Mouse (Mus musculus) liver, embryonic 14.5 days (tissue): ENCODE measurements at regions not wholly inside any gene's neighbourhood (a gene's known extent, or its start where the extent isn't known, plus 50 kb on each side); places are given as distances from the start of the nearest gene placed in this dataset.

Experiments used
- ATAC-seq: fragments of 200-750 bp; cut with Nextera tagmentation; 2 replicates; pipeline ENCODE4 v1.8.0; 2017; ENCODE audit warnings: moderate number of reproducible peaks, mild to moderate bottlenecking, moderate library complexity; ENCODE audit not compliant: insufficient read depth
- DNase-seq, 3 experiments: peaks; one replicate each; pipeline ENCODE4 v3.0.0-alpha.2; 2012 to 2013; ENCODE audit warnings: low read depth in 3 of 3, low spot score in 3 of 3
- H3K27ac ChIP-seq: fragments of 300-500 bp; sonication (generic); 2 replicates; pipeline ENCODE4 v1.5.1; 2014; ENCODE audit warnings: moderate library complexity, mild to moderate bottlenecking, control low read depth, inconsistent platforms
- H3K27me3 ChIP-seq: fragments of 300-500 bp; sonication (generic); 2 replicates; pipeline ENCODE4 v1.6.1; 2014; ENCODE audit warnings: mild to moderate bottlenecking, low read length, moderate library complexity; ENCODE audit not compliant: control insufficient read depth, insufficient read depth
- H3K36me3 ChIP-seq: fragments of 300-500 bp; sonication (generic); replicated peaks from 2 replicates; pipeline ENCODE4 v1.6.1; 2014; ENCODE audit warnings: low read depth; ENCODE audit not compliant: control insufficient read depth, insufficient read depth
- H3K4me1 ChIP-seq, 2 experiments: fragments of 200-500 bp in 1 of 2; fragments of 300-500 bp in 1 of 2; sonication (generic) in 1 of 2; replicated peaks; 2 replicates each; pipeline ENCODE4 v1.6.1; 2012 to 2014; ENCODE audit warnings: antibody characterized with exemption in 1 of 2, inconsistent platforms in 1 of 2, low read length in 1 of 2; ENCODE audit not compliant: control insufficient read depth in 2 of 2, insufficient read depth in 2 of 2
- H3K4me2 ChIP-seq: fragments of 300-500 bp; sonication (generic); 2 replicates; pipeline ENCODE4 v1.6.1; 2014; ENCODE audit warnings: low read depth, mild to moderate bottlenecking, control low read depth, moderate library complexity
- H3K4me3 ChIP-seq, 2 experiments: fragments of 200-500 bp in 1 of 2; fragments of 300-500 bp in 1 of 2; sonication (generic) in 1 of 2; 2 replicates each; pipeline ENCODE4 v1.5.1; 2012 to 2014; ENCODE audit warnings: low read depth in 2 of 2, low read length in 2 of 2, mild to moderate bottlenecking in 2 of 2, control low read depth in 1 of 2, inconsistent platforms in 1 of 2, moderate library complexity in 1 of 2; ENCODE audit not compliant: insufficient read depth in 1 of 2
- H3K9ac ChIP-seq: fragments of 300-500 bp; sonication (generic); replicated peaks from 2 replicates; pipeline ENCODE4 v1.6.1; 2014; ENCODE audit warnings: mild to moderate bottlenecking, control low read depth, moderate library complexity
- H3K9me3 ChIP-seq: fragments of 300-500 bp; sonication (generic); 2 replicates; pipeline ENCODE4 v1.6.1; 2016; ENCODE audit warnings: low read length, mixed read lengths; ENCODE audit not compliant: control insufficient read depth
- CTCF ChIP-seq: IDR thresholded peaks from 2 replicates; pipeline ENCODE4 v1.5.1; 2016; ENCODE audit warnings: antibody characterized with exemption, low read depth, control low read depth
- EP300 ChIP-seq: IDR thresholded peaks from 2 replicates; pipeline ENCODE4 v1.6.1; 2016; ENCODE audit warnings: antibody characterized with exemption, low read depth
- WGBS: fragments of 180-500 bp; shearing (Covaris S2); extraction: QIAGEN DNeasy Blood & Tissue Kit; methylation state at CpG from one replicate; pipeline ENCODE4 v1.1.7; 2014; ENCODE audit not compliant: insufficient replicate concordance; 5-methylcytosine and 5-hydroxymethylcytosine counted together

GRCm38 (mm10) chr5:75738445-75738844 lies 163.7 kb downstream of the Kit start:
- TF ChIP-seq CTCF = no peak
- no peak for TF ChIP-seq EP300
- no peak overlapping the region for H3K27ac ChIP-seq
- no peak overlapping the region for H3K4me3 ChIP-seq
- H3K9me3 ChIP-seq = no peaks in the 10 kb centered on the region
- WGBS = 79% methylated on average over 2 of the region's 2 CpGs
- no peak for DNase-seq
- no peaks in the 10 kb centered on the region for H3K36me3 ChIP-seq
- no peaks in the 10 kb centered on the region for H3K27me3 ChIP-seq
- H3K4me2 ChIP-seq = no peak overlapping the region
- ATAC-seq = no peak
- H3K9ac ChIP-seq = no peak overlapping the region
- no peaks in the 10 kb centered on the region for H3K4me1 ChIP-seq

DNA sequence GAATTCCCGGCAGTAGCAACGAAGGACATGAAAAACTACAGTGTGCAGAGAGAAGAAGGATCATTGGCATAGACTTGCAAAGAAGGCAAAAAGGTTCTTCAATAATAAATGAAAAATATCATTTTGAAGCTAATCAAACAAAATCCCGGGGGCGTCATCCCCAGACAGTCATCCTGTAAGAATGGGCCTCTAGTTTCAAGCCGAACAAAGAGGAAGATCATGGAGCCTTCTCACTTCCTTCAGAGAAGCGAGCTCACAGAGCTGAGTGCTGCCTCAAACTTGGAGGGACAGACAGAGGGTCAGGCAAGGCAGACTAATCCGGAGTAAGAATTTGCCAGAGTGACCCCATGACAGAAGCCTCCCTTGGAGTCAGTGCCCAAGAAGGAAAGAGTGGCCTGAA lies 163.0 kb downstream of the Kit start:
- Histone ChIP-seq H3K4me3 (no peak overlapping the region), H3K9me3 (no peaks in the 10 kb centered on the region), H3K9ac (no peak overlapping the region), H3K4me2 (no peak overlapping the region), H3K4me1 (no peaks in the 10 kb centered on the region), H3K27me3 (no peaks in the 10 kb centered on the region), H3K27ac (no peak overlapping the region), H3K36me3 (no peaks in the 10 kb centered on the region)
- 65% methylated on average over 7 of the region's 7 CpGs for WGBS
- TF ChIP-seq EP300 (no peak), CTCF (no peak)
- ATAC-seq = no peak
- no peak for DNase-seq

- Histone ChIP-seq H3K9ac (no peak overlapping the region), H3K9me3 (no peaks in the 10 kb centered on the region), H3K4me2 (no peak overlapping the region), H3K27ac (no peak overlapping the region), H3K4me1 (peaks cover 0 to 3% of the 10 kb centered on the region in 2 experiments; a peak in 2 of 4 replicates), H3K36me3 (no peaks in the 10 kb centered on the region), H3K27me3 (no peaks in the 10 kb centered on the region), H3K4me3 (no peak overlapping the region)
- DNase-seq (no peak), ATAC-seq (no peak)
- TF ChIP-seq CTCF (peak; percentile 78), EP300 (no peak)
Observed at GRCm38 (mm10) chr5:75736318-75736717, 161.6 kb downstream of the Kit start.

DNA sequence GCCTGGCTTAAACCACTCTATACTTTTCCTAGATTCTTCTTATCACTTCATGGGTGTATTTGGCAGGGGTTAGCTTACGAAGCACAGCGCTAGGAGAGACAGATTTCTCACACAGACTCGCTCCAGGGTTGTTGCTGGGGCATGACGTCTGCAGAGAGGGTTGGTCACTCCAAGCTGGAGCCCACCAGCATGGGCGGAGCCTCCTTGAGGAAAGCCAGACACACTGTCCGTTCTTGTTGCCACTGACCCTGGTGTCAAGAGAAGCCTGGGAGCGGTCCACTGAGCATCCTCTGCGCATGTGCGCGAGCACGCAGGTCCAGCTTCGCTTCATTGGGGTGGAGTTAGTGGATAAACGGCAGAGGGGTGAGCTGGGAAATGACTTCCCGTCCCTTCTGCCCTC lies 159.8 kb downstream of the Kit start:
- ATAC-seq = no peak
- no peak overlapping the region for H3K4me2 ChIP-seq
- no peak overlapping the region for H3K27ac ChIP-seq

DNA sequence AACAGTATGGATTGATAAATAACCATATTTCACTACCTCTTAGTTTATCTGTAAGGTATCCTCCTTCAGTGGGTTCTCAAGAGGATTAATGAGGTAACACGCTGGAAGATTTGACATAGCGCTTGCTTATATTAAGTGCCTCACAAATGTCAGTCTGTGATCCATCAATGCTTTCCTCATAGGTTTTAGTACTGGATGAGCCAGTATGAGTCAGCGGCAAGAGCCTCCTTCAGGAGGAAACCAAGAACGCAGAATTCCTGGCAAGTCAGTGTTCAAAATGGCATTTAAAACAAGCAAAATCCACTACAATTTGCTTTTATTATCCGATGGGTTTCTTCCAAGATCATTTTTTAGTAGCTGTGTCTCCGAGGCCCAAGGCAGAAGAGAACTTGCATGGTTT lies 159.3 kb downstream of the Kit start:
- Histone ChIP-seq H3K4me2 (no peak overlapping the region), H3K27me3 (no peaks in the 10 kb centered on the region), H3K4me3 (no peak overlapping the region), H3K27ac (no peak overlapping the region), H3K36me3 (no peaks in the 10 kb centered on the region), H3K9ac (no peak overlapping the region), H3K4me1 (peaks cover 0 to 7% of the 10 kb centered on the region in 2 experiments; a peak in 2 of 4 replicates), H3K9me3 (no peaks in the 10 kb centered on the region)
- DNase-seq (no peak), ATAC-seq (no peak)
- 78% methylated on average over 6 of the region's 6 CpGs for WGBS
- no peak for TF ChIP-seq CTCF
- no peak for TF ChIP-seq EP300

More for the DNA sequence above, 159.8 kb downstream of the Kit start:
- H3K36me3 ChIP-seq = no peaks in the 10 kb centered on the region
- H3K27me3 ChIP-seq = no peaks in the 10 kb centered on the region
- 81% methylated on average over 14 of the region's 14 CpGs for WGBS
- H3K4me3 ChIP-seq = no peak overlapping the region
- TF ChIP-seq EP300 (no peak), CTCF (no peak)
- DNase-seq = no peak
- H3K9ac ChIP-seq = no peak overlapping the region
- no peaks in the 10 kb centered on the region for H3K9me3 ChIP-seq
- H3K4me1 ChIP-seq = peaks cover 0 to 7% of the 10 kb centered on the region in 2 experiments; a peak in 2 of 4 replicates

- H3K27ac ChIP-seq = no peak overlapping the region
- no peak for ATAC-seq
- WGBS = 36% methylated on average over 4 of the region's 4 CpGs
- no peak for TF ChIP-seq CTCF
- TF ChIP-seq EP300 = no peak
- H3K4me3 ChIP-seq = no peak overlapping the region
- no peaks in the 10 kb centered on the region for H3K36me3 ChIP-seq
- H3K27me3 ChIP-seq = no peaks in the 10 kb centered on the region
- no peak overlapping the region for H3K9ac ChIP-seq
- peaks cover 0 to 9% of the 10 kb centered on the region in 2 experiments; a peak in 2 of 4 replicates for H3K4me1 ChIP-seq
- H3K9me3 ChIP-seq = no peaks in the 10 kb centered on the region
- no peak for DNase-seq
- no peak overlapping the region for H3K4me2 ChIP-seq
Observed at GRCm38 (mm10) chr5:75731236-75731635, 156.5 kb downstream of the Kit start.
